Mouse (Mus musculus) CH12.LX (cell line): ENCODE measurements around the gene Cycs. TPM values are rescaled to one million over a fixed set of nuclear protein-coding genes. Genes with fewer than 3 reads are reported as not detected.

ENCODE experiments used
- DNase-seq: peaks from one replicate; pipeline ENCODE4 v3.0.0-alpha.2; 2013; ENCODE audit errors: extremely low read depth
- H3K27ac ChIP-seq: 2 replicates; pipeline ENCODE4 v1.5.1; 2012; ENCODE audit warnings: low read depth, mild to moderate bottlenecking, control low read depth, moderate library complexity; ENCODE audit not compliant: insufficient read depth
- H3K27me3 ChIP-seq: replicated peaks from 2 replicates; pipeline ENCODE3; 2012; ENCODE audit warnings: inconsistent platforms
- H3K36me3 ChIP-seq, 2 experiments: replicated peaks in 1 of 2; 2 replicates each; pipeline versions ENCODE3 to v1.6.1; 2012; ENCODE audit warnings: inconsistent platforms in 1 of 2, low read length in 1 of 2, mild to moderate bottlenecking in 1 of 2, mixed read lengths in 1 of 2, moderate library complexity in 1 of 2; ENCODE audit not compliant: control insufficient read depth in 1 of 2, insufficient read depth in 1 of 2
- H3K4me1 ChIP-seq, 2 experiments: 2 replicates each; pipeline ENCODE4 v1.6.1; 2012; ENCODE audit warnings: inconsistent platforms in 1 of 2, moderate library complexity in 1 of 2; ENCODE audit not compliant: insufficient read depth in 2 of 2, control insufficient read depth in 1 of 2
- H3K4me2 ChIP-seq: 2 replicates; pipeline ENCODE4 v1.6.1; 2012; ENCODE audit warnings: low read depth, mild to moderate bottlenecking, control low read depth; ENCODE audit not compliant: poor library complexity, insufficient read depth, severe bottlenecking
- H3K4me3 ChIP-seq, 3 experiments: fragments of 150-350 bp in 1 of 3; sonication (generic) in 1 of 3; replicated peaks in 1 of 3; 2 replicates each; pipeline versions ENCODE3 to v1.5.1; 2011 to 2012; ENCODE audit warnings: low read depth in 2 of 3, low read length in 2 of 3, mild to moderate bottlenecking in 2 of 3, moderate library complexity in 2 of 3, control low read depth in 1 of 3, improper control_type of control experiment in 1 of 3, inconsistent platforms in 1 of 3, mixed read lengths in 1 of 3; ENCODE audit not compliant: poor library complexity in 1 of 3
- H3K79me2 ChIP-seq: replicated peaks from 2 replicates; pipeline ENCODE4 v1.6.1; 2012; ENCODE audit warnings: mild to moderate bottlenecking, moderate library complexity; ENCODE audit not compliant: control insufficient read depth, poor library complexity, insufficient read depth, severe bottlenecking; ENCODE audit errors: extremely low read depth
- H3K9ac ChIP-seq: 2 replicates; pipeline ENCODE4 v1.6.1; 2012; ENCODE audit warnings: low read depth, mild to moderate bottlenecking, control low read depth, moderate library complexity; ENCODE audit not compliant: insufficient read depth
- H3K9me3 ChIP-seq: replicated peaks from 2 replicates; pipeline ENCODE3; 2012; ENCODE audit warnings: low read length, inconsistent platforms, mixed read lengths
- BHLHE40 ChIP-seq: IDR thresholded peaks from 2 replicates; pipeline ENCODE4 v1.6.1; 2011; ENCODE audit warnings: mild to moderate bottlenecking, low read depth, low read length, improper control_type of control experiment
- CHD2 ChIP-seq: IDR thresholded peaks from 2 replicates; pipeline ENCODE4 v1.6.1; 2011; ENCODE audit warnings: low read length, improper control_type of control experiment
- CTCF ChIP-seq, 2 experiments: IDR thresholded peaks in 1 of 2; conservative IDR thresholded peaks in 1 of 2; 2 replicates each; pipeline ENCODE4 v1.5.1; 2011 to 2012; ENCODE audit warnings: low read depth in 2 of 2, low read length in 2 of 2, improper control_type of control experiment in 1 of 2, inconsistent platforms in 1 of 2, mild to moderate bottlenecking in 1 of 2, moderate library complexity in 1 of 2
- EP300 ChIP-seq: IDR thresholded peaks from 2 replicates; pipeline ENCODE4 v1.6.1; 2011; ENCODE audit warnings: low read length, improper control_type of control experiment
- GABPA ChIP-seq: IDR thresholded peaks from 2 replicates; pipeline ENCODE4 v1.6.1; 2012; ENCODE audit warnings: low read depth, low read length, improper control_type of control experiment, inconsistent platforms; ENCODE audit not compliant: insufficient replicate concordance
- HCFC1 ChIP-seq: IDR thresholded peaks from 2 replicates; pipeline ENCODE4 v1.6.1; 2012; ENCODE audit warnings: low read depth, mild to moderate bottlenecking, inconsistent platforms, low read length, improper control_type of control experiment
- IRF4 ChIP-seq: IDR thresholded peaks from 2 replicates; pipeline ENCODE4 v1.6.1; 2014; ENCODE audit warnings: low read depth, mild to moderate bottlenecking, inconsistent platforms, low read length, improper control_type of control experiment
- JUN ChIP-seq: IDR thresholded peaks from 2 replicates; pipeline ENCODE4 v1.6.1; 2011; ENCODE audit warnings: low read depth, mild to moderate bottlenecking, low read length, improper control_type of control experiment, moderate library complexity; ENCODE audit not compliant: insufficient read depth
- JUND ChIP-seq: conservative IDR thresholded peaks from 2 replicates; pipeline ENCODE4 v1.6.1; 2011; ENCODE audit warnings: low read depth, low read length, improper control_type of control experiment
- KAT2A ChIP-seq: IDR thresholded peaks from 2 replicates; pipeline ENCODE4 v1.6.1; 2012; ENCODE audit warnings: low read length, improper control_type of control experiment, inconsistent platforms; ENCODE audit not compliant: insufficient replicate concordance
- MAFK ChIP-seq: IDR thresholded peaks from 2 replicates; pipeline ENCODE4 v1.6.1; 2011; ENCODE audit warnings: low read length, improper control_type of control experiment; ENCODE audit not compliant: insufficient replicate concordance
- MXI1 ChIP-seq: IDR thresholded peaks from 2 replicates; pipeline ENCODE4 v1.6.1; 2011; ENCODE audit warnings: mild to moderate bottlenecking, low read depth, low read length, improper control_type of control experiment
- MYC ChIP-seq: IDR thresholded peaks from 2 replicates; pipeline ENCODE4 v1.6.1; 2011; ENCODE audit warnings: low read depth, mild to moderate bottlenecking, improper control_type of control experiment, low read length
- NELFE ChIP-seq: IDR thresholded peaks from 2 replicates; pipeline ENCODE4 v1.6.1; 2011; ENCODE audit warnings: low read depth, low read length, improper control_type of control experiment
- PAX5 ChIP-seq: IDR thresholded peaks from 2 replicates; pipeline ENCODE4 v1.6.1; 2012; ENCODE audit warnings: low read length, inconsistent platforms, mixed read lengths
- POLR2AphosphoS2 ChIP-seq: IDR thresholded peaks from 2 replicates; pipeline ENCODE4 v1.6.1; 2011; ENCODE audit warnings: low read depth, low read length, improper control_type of control experiment
- SIN3A ChIP-seq: IDR thresholded peaks from 2 replicates; pipeline ENCODE4 v1.6.1; 2012; ENCODE audit warnings: low read length, improper control_type of control experiment, inconsistent platforms
- SMC3 ChIP-seq: IDR thresholded peaks from 2 replicates; pipeline ENCODE4 v1.6.1; 2011; ENCODE audit warnings: low read depth, low read length, improper control_type of control experiment
- TCF12 ChIP-seq: IDR thresholded peaks from 2 replicates; pipeline ENCODE4 v1.6.1; 2014; ENCODE audit warnings: low read depth, mild to moderate bottlenecking, inconsistent platforms, low read length, improper control_type of control experiment
- UBTF ChIP-seq: IDR thresholded peaks from 2 replicates; pipeline ENCODE4 v1.6.1; 2012; ENCODE audit warnings: low read depth, mild to moderate bottlenecking, inconsistent platforms, low read length, improper control_type of control experiment, moderate library complexity
- USF1 ChIP-seq: IDR thresholded peaks from 2 replicates; pipeline ENCODE4 v1.6.1; 2014; ENCODE audit warnings: low read depth, mild to moderate bottlenecking, inconsistent platforms, low read length, improper control_type of control experiment
- USF2 ChIP-seq: conservative IDR thresholded peaks from 2 replicates; pipeline ENCODE4 v1.6.1; 2011; ENCODE audit warnings: low read depth, low read length, improper control_type of control experiment
- ZMIZ1 ChIP-seq: IDR thresholded peaks from 2 replicates; pipeline ENCODE4 v1.6.1; 2012; ENCODE audit warnings: low read depth, mild to moderate bottlenecking, inconsistent platforms, low read length, improper control_type of control experiment
- ZNF384 ChIP-seq: IDR thresholded peaks from 2 replicates; pipeline ENCODE4 v1.6.1; 2012; ENCODE audit warnings: low read depth, low read length, improper control_type of control experiment, inconsistent platforms
- dilution Hi-C: fragments of 300-500 bp; cut with MboI; formaldehyde crosslinking; loops from 2 replicates; pipeline ENCODE4 v1.14.3; 2020; ENCODE audit warnings: low sequenced_read_pairs; ENCODE audit not compliant: extremely low pct_unique_long_range_greater_than_20kb, extremely low pct_ligation_motif_present
- in situ Hi-C: fragments of 300-500 bp; cut with MboI; formaldehyde crosslinking; loops from 3 replicates; pipeline ENCODE4 v1.14.3; 2019; ENCODE audit warnings: low sequenced_read_pairs, low pct_ligation_motif_present, low pct_unique_long_range_greater_than_20kb, mixed read lengths
- polyA plus RNA-seq: library from polyadenylated mRNA; unstranded; fragments of >175 nt; gene quantifications from 2 replicates; pipeline ENCODE4 v1.2.1, GENCODE M21; 2012; ENCODE audit warnings: low read depth; ENCODE audit not compliant: insufficient read length
- total RNA-seq, 2 experiments: library from RNA; depleted of rRNA; stranded (reverse); fragments of 300-350 nt in 1 of 2; fragments of >200 nt in 1 of 2; gene quantifications; 2 replicates each; pipeline ENCODE4 v1.2.3; 2012 to 2014

The Cycs gene
- total and polyA plus RNA-seq, 3 experiments: 34.2 to 122 (median 44.6) TPM

DNA sequence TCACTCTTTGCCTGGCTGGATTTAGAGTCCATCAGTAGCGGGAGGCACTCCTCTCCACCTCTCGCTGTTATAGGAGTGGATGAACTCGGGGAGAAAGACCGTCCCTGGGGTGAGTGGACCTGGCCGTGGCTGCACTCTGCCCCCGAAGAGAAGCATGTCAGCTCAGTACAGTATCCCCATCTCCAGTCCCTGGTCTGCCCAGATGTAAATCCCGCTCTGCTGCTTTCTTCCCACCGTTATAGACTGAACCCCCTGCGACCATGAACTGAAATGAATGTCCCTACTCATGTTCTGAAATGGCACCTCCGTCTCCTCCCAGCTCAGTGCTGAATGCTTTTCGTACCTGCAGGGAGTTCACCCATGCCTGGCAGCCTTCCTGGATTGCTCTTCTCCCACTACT is 37.1 kb downstream of the Cycs start:
- DNase-seq: no peak
- Histone ChIP-seq H3K27me3 (no peaks in the 10 kb centered on the region), H3K9ac (no peak overlapping the region), H3K4me1 (no peaks in the 10 kb centered on the region), H3K9me3 (no peaks in the 10 kb centered on the region), H3K27ac (no peak overlapping the region), H3K4me3 (no peak overlapping the region), H3K79me2 (no peaks in the 10 kb centered on the region), H3K36me3 (no peaks in the 10 kb centered on the region), H3K4me2 (no peak overlapping the region)
- TF ChIP-seq GABPA (no peak), CTCF (conservative IDR thresholded peaks at IDR 0.05 in 1 of 2, IDR thresholded peaks at IDR 0.05 in 1 of 2; ENCODE audit: low read depth in 2 of 2, low read length in 2 of 2) (no peak), IRF4 (no peak), SIN3A (no peak), MXI1 (no peak), USF1 (no peak), PAX5 (no peak), UBTF (no peak), BHLHE40 (no peak), MAFK (no peak), TCF12 (no peak), USF2 (no peak)
- in situ Hi-C loops: loop anchor here (25.0 kb wide), 2 partner anchors 417 to 1017 kb away; partner anchors contain the start of gene Mpp6
- dilution Hi-C loops: no loop called here

DNA sequence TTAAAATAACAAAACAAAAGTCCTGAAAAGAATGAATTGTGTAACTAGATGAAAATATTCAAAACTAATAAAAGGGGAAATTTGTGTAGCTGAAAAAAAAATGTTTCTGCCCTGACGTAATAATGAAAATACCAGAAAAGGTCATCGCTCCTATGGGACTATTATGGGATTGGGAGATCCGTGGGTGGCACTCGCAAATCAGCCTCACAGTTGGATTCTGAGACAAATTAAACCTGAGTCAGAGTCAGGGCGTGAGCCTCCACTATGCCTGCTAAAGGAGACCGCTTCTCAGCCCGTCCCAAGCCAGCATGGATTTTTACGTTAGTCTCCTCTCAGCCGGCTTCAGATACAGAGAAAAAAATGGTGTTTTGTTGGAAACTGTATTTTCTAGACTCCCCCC is 38.9 kb downstream of the Cycs start:
- peak overlapping the region; percentile 40; the same call in 1 of the 2 replicates for H3K4me2 ChIP-seq
- TF ChIP-seq IRF4: no peak
- TF ChIP-seq KAT2A: no peak
- TF ChIP-seq CHD2: no peak
- TF ChIP-seq JUND: no peak
- TF ChIP-seq ZNF384: no peak; the same call in 1 of the 2 replicates
- no peak for TF ChIP-seq MYC
- no peak for TF ChIP-seq SMC3
- no peak for TF ChIP-seq JUN
- no peak for TF ChIP-seq TCF12
- TF ChIP-seq EP300: no peak
- TF ChIP-seq MAFK: no peak
- TF ChIP-seq NELFE: no peak
- TF ChIP-seq POLR2AphosphoS2: no peak
- TF ChIP-seq HCFC1: no peak
- no peak for TF ChIP-seq ZMIZ1
- no peak for DNase-seq
- dilution Hi-C loops (no loop called here), in situ Hi-C loops (loop anchor here (25.0 kb wide), 2 partner anchors 415 to 1015 kb away; partner anchors contain the start of gene Mpp6)
- H3K79me2 ChIP-seq: no peaks in the 10 kb centered on the region
- H3K27me3 ChIP-seq: no peaks in the 10 kb centered on the region
- no peak overlapping the region for H3K27ac ChIP-seq
- no peaks in the 10 kb centered on the region for H3K36me3 ChIP-seq
- H3K4me1 ChIP-seq: no peaks in the 10 kb centered on the region
- H3K9ac ChIP-seq: no peak overlapping the region
- no peaks in the 10 kb centered on the region for H3K9me3 ChIP-seq
- H3K4me3 ChIP-seq: no peak overlapping the region
